Comparison of ENCODE assay signal across 22 mouse cellular contexts in genomic region chr10:75979432-75979831, GRCm38 (mm10). TPM values are rescaled to one million over a fixed set of nuclear protein-coding genes. Genes with fewer than 3 reads are reported as not detected.
DNase-seq lines count a peak whose midpoint lies in the region; ATAC-seq lines count a peak whose summit lies in the region.
"Had no signal": no experiment of that assay in that cellular context is flagged by ENCODE, and none has a peak within 500 bp of the region (broad histone marks: within the 10 kb centered on the region; RNA-seq: fewer than 3 reads in every experiment).

No protein-coding gene starts in this region.

- H3K9me3 ChIP-seq in forebrain, embryonic 14.5 days (replicated peaks; ENCODE audit: control insufficient read depth, low read length): no peaks in the 10 kb centered on the region
- no peaks in the 10 kb centered on the region for H3K9me3 ChIP-seq in forebrain, embryonic 10.5 days
- no peaks in the 10 kb centered on the region for H3K9me3 ChIP-seq in midbrain, embryonic 11.5 days (ENCODE audit: control insufficient read depth, low read length)
- no peaks in the 10 kb centered on the region for H3K9me3 ChIP-seq in midbrain, embryonic 16.5 days (replicated peaks; ENCODE audit: control insufficient read depth, low read length, poor library complexity, severe bottlenecking)
- H3K9me3 ChIP-seq: embryonic facial prominence, embryonic 12.5 days; heart, embryonic 12.5 days; hindbrain, embryonic 10.5 days; intestine, embryonic 15.5 days had no signal

- no peak overlapping the region for H3K9ac ChIP-seq in forebrain, embryonic 14.5 days (ENCODE audit: low read length)
- no peak overlapping the region for H3K9ac ChIP-seq in midbrain, embryonic 11.5 days (ENCODE audit: low read length)
- no peak overlapping the region for H3K9ac ChIP-seq in midbrain, embryonic 16.5 days (ENCODE audit: low read depth, low read length)
- H3K9ac ChIP-seq: embryonic facial prominence, embryonic 12.5 days; heart, embryonic 12.5 days; hindbrain, embryonic 14.5 days; intestine, embryonic 15.5 days had no signal

- WGBS in forebrain, embryonic 14.5 days: 92% methylated on average over 3 of the region's 3 CpGs
- 82% methylated on average over 3 of the region's 3 CpGs for WGBS in forebrain, embryonic 10.5 days
- 89% methylated on average over 3 of the region's 3 CpGs for WGBS in midbrain, embryonic 11.5 days
- 91% methylated on average over 3 of the region's 3 CpGs for WGBS in midbrain, embryonic 16.5 days

- H3K4me1 ChIP-seq in forebrain, embryonic 14.5 days (ENCODE audit: control insufficient read depth, insufficient read depth, low read length): no peaks in the 10 kb centered on the region
- H3K4me1 ChIP-seq in forebrain, embryonic 10.5 days: peaks cover 5% of the 10 kb centered on the region
- no peaks in the 10 kb centered on the region for H3K4me1 ChIP-seq in midbrain, embryonic 11.5 days (ENCODE audit: control insufficient read depth, insufficient read depth, low read length)
- no peaks in the 10 kb centered on the region for H3K4me1 ChIP-seq in midbrain, embryonic 16.5 days (ENCODE audit: control insufficient read depth, insufficient read depth, low read length)
- H3K4me1 ChIP-seq: embryonic facial prominence, embryonic 12.5 days; heart, embryonic 12.5 days; intestine, embryonic 15.5 days had no signal

- no peaks in the 10 kb centered on the region for H3K36me3 ChIP-seq in forebrain, embryonic 14.5 days (ENCODE audit: control insufficient read depth, insufficient read depth, low read length)
- no peaks in the 10 kb centered on the region for H3K36me3 ChIP-seq in forebrain, embryonic 10.5 days (replicated peaks)
- no peaks in the 10 kb centered on the region for H3K36me3 ChIP-seq in midbrain, embryonic 11.5 days (ENCODE audit: control insufficient read depth, insufficient read depth, low read length)
- no peaks in the 10 kb centered on the region for H3K36me3 ChIP-seq in midbrain, embryonic 16.5 days (ENCODE audit: control insufficient read depth, insufficient read depth, low read length)
- H3K36me3 ChIP-seq: embryonic facial prominence, embryonic 12.5 days; heart, embryonic 12.5 days; hindbrain, embryonic 10.5 days; intestine, embryonic 15.5 days had no signal

- H3K4me3 ChIP-seq in forebrain, embryonic 14.5 days (ENCODE audit: low read depth, low read length): no peak overlapping the region
- no peak overlapping the region for H3K4me3 ChIP-seq in forebrain, embryonic 10.5 days
- H3K4me3 ChIP-seq in midbrain, embryonic 11.5 days (ENCODE audit: low read depth, low read length): no peak overlapping the region
- H3K4me3 ChIP-seq in midbrain, embryonic 16.5 days (ENCODE audit: low read depth, low read length): no peak overlapping the region
- H3K4me3 ChIP-seq: embryonic facial prominence, embryonic 12.5 days; heart, adult 2 months; heart, embryonic 12.5 days; hindbrain, embryonic 10.5 days; intestine, embryonic 15.5 days had no signal

- ATAC-seq in forebrain, embryonic 14.5 days: peak; percentile 40; the same call in 1 of the 2 replicates
- ATAC-seq in midbrain, embryonic 11.5 days (ENCODE audit: low FRiP score): no peak
- no peak for ATAC-seq in midbrain, embryonic 16.5 days
- ATAC-seq: activated CD4-positive, CD25-positive, alpha-beta regulatory T cell, adult 4 months; intestine, embryonic 15.5 days had no signal

- no peaks in the 10 kb centered on the region for H3K27me3 ChIP-seq in forebrain, embryonic 14.5 days (replicated peaks; ENCODE audit: control insufficient read depth, insufficient read depth, low read length)
- H3K27me3 ChIP-seq in forebrain, embryonic 10.5 days (ENCODE audit: poor library complexity, severe bottlenecking): no peaks in the 10 kb centered on the region
- H3K27me3 ChIP-seq in midbrain, embryonic 11.5 days (ENCODE audit: control insufficient read depth, insufficient read depth, low read length): no peaks in the 10 kb centered on the region
- no peaks in the 10 kb centered on the region for H3K27me3 ChIP-seq in midbrain, embryonic 16.5 days (ENCODE audit: control insufficient read depth, insufficient read depth, low read depth, low read length)
- H3K27me3 ChIP-seq: embryonic facial prominence, embryonic 12.5 days; heart, embryonic 12.5 days; intestine, embryonic 15.5 days had no signal

- no peak overlapping the region for H3K4me2 ChIP-seq in forebrain, embryonic 14.5 days (ENCODE audit: low read length)
- H3K4me2 ChIP-seq in midbrain, embryonic 11.5 days: no peak overlapping the region
- no peak overlapping the region for H3K4me2 ChIP-seq in midbrain, embryonic 16.5 days (ENCODE audit: low read length)
- H3K4me2 ChIP-seq: embryonic facial prominence, embryonic 12.5 days; heart, embryonic 12.5 days; hindbrain, embryonic 14.5 days; intestine, embryonic 15.5 days had no signal

- peak; percentile 70 for DNase-seq in forebrain, embryonic 14.5 days (ENCODE audit: low spot score)
- DNase-seq in forebrain, embryonic 10.5 days (ENCODE audit: extremely low spot score, low spot score): no peak
- peak; percentile 54 for DNase-seq in midbrain, embryonic 11.5 days (ENCODE audit: low spot score, missing footprints)
- peak; percentile 18 for DNase-seq in testis, postnatal 10 days (ENCODE audit: low spot score)
- DNase-seq in testis, postnatal 14 days (ENCODE audit: low spot score): no peak
- peak; percentile 18 for DNase-seq in telencephalon, adult 2 months (ENCODE audit: low read depth, low spot score)
- DNase-seq in T-cell, adult 2 months (ENCODE audit: low spot score): no peak
- DNase-seq: adrenal gland, postnatal 25 days; cerebellum, adult 11-12 months; cerebellum, adult 9-10 months; cerebellum, postnatal 25 days; gastrocnemius, postnatal 36 days; heart, adult 2 months had no signal

- no peak overlapping the region for H3K27ac ChIP-seq in forebrain, embryonic 14.5 days (ENCODE audit: low read depth, low read length)
- no peak overlapping the region for H3K27ac ChIP-seq in forebrain, embryonic 10.5 days
- no peak overlapping the region for H3K27ac ChIP-seq in midbrain, embryonic 11.5 days (ENCODE audit: low read depth, low read length)
- no peak overlapping the region for H3K27ac ChIP-seq in midbrain, embryonic 16.5 days (ENCODE audit: low read length)
- H3K27ac ChIP-seq: embryonic facial prominence, embryonic 12.5 days; heart, adult 2 months; hindbrain, embryonic 10.5 days; hindbrain, embryonic 14.5 days; intestine, embryonic 15.5 days had no signal

RNA-seq across cellular contexts. Expression of gene Gm5134, which starts 25.1 kb away (rescaled TPM):
- not detected in 2 replicates for polyA plus RNA-seq in forebrain, embryonic 14.5 days (2014; fragmentation: Nextera tagmentation; extraction: Ambion mirVana)
- 0.12 and 0.19 TPM in 2 replicates for polyA plus RNA-seq in forebrain, embryonic 10.5 days (2016; fragmentation: Nextera tagmentation; extraction: Ambion mirVana)
- 0.06 and 0.11 TPM in 2 replicates for polyA plus RNA-seq in midbrain, embryonic 11.5 days (2014; fragmentation: Nextera tagmentation; extraction: Ambion mirVana)
- not detected in 2 replicates for polyA plus RNA-seq in midbrain, embryonic 16.5 days (2015; fragmentation: Nextera tagmentation; extraction: Ambion mirVana)
- polyA plus RNA-seq: C2C12; embryonic facial prominence, embryonic 12.5 days; heart, adult 2 months; heart, embryonic 12.5 days; hindbrain, embryonic 10.5 days; hindbrain, embryonic 14.5 days; intestine, embryonic 15.5 days had no signal

RNA-seq across cellular contexts. Expression of gene Vpreb3, which starts 36.6 kb away (rescaled TPM):
- polyA plus RNA-seq in forebrain, embryonic 14.5 days (2014; fragmentation: Nextera tagmentation; extraction: Ambion mirVana): 0.63 TPM in 1 of 2 replicates, not detected in the other
- 0.48 and 0.63 TPM in 2 replicates for polyA plus RNA-seq in forebrain, embryonic 10.5 days (2016; fragmentation: Nextera tagmentation; extraction: Ambion mirVana)
- polyA plus RNA-seq in midbrain, embryonic 11.5 days (2014; fragmentation: Nextera tagmentation; extraction: Ambion mirVana): 0.47 and 0.70 TPM in 2 replicates
- 0.84 and 1.5 TPM in 2 replicates for polyA plus RNA-seq in midbrain, embryonic 16.5 days (2015; fragmentation: Nextera tagmentation; extraction: Ambion mirVana)
- polyA plus RNA-seq: cortical plate, adult 2 months had no signal

RNA-seq across cellular contexts. Expression of gene Gm867, which starts 39.0 kb away (rescaled TPM):
- not detected in 2 replicates for polyA plus RNA-seq in forebrain, embryonic 14.5 days (2014; fragmentation: Nextera tagmentation; extraction: Ambion mirVana)
- polyA plus RNA-seq in forebrain, embryonic 10.5 days (2016; fragmentation: Nextera tagmentation; extraction: Ambion mirVana): 0.26 TPM in 1 of 2 replicates, not detected in the other
- 0.48 and 1.5 TPM in 2 replicates for polyA plus RNA-seq in midbrain, embryonic 11.5 days (2014; fragmentation: Nextera tagmentation; extraction: Ambion mirVana)
- polyA plus RNA-seq in midbrain, embryonic 16.5 days (2015; fragmentation: Nextera tagmentation; extraction: Ambion mirVana): 0.92 and 1.0 TPM in 2 replicates
- polyA plus RNA-seq: activated CD4-positive, CD25-positive, alpha-beta regulatory T cell, adult 4 months had no signal

RNA-seq across cellular contexts. Expression of gene Mmp11, which starts 43.1 kb away (rescaled TPM):
- polyA plus RNA-seq in forebrain, embryonic 14.5 days (2014; fragmentation: Nextera tagmentation; extraction: Ambion mirVana): 19.4 and 25.1 TPM in 2 replicates
- polyA plus RNA-seq in forebrain, embryonic 10.5 days (2016; fragmentation: Nextera tagmentation; extraction: Ambion mirVana): 22.5 and 24.6 TPM in 2 replicates
- polyA plus RNA-seq in midbrain, embryonic 11.5 days (2014; fragmentation: Nextera tagmentation; extraction: Ambion mirVana): 33.6 and 34.6 TPM in 2 replicates
- polyA plus RNA-seq in midbrain, embryonic 16.5 days (2015; fragmentation: Nextera tagmentation; extraction: Ambion mirVana): 13.3 and 14.6 TPM in 2 replicates

RNA-seq across cellular contexts. Expression of gene Chchd10, which starts 46.5 kb away (rescaled TPM):
- 32.7 TPM in 2 replicates for polyA plus RNA-seq in forebrain, embryonic 14.5 days (2014; fragmentation: Nextera tagmentation; extraction: Ambion mirVana)
- polyA plus RNA-seq in forebrain, embryonic 10.5 days (2016; fragmentation: Nextera tagmentation; extraction: Ambion mirVana): 8.8 and 10.7 TPM in 2 replicates
- 5.5 and 6.4 TPM in 2 replicates for polyA plus RNA-seq in midbrain, embryonic 11.5 days (2014; fragmentation: Nextera tagmentation; extraction: Ambion mirVana)
- 72.1 and 93.2 TPM in 2 replicates for polyA plus RNA-seq in midbrain, embryonic 16.5 days (2015; fragmentation: Nextera tagmentation; extraction: Ambion mirVana)

Comparison
In these comparisons a context has a peak if more than half of its experiments do, and no peak if none do; other contexts are left out.
1. DNase-seq: peak in forebrain, embryonic 14.5 days (single experiment), midbrain, embryonic 11.5 days (single experiment), testis, postnatal 10 days (single experiment) and telencephalon, adult 2 months (single experiment); none in forebrain, embryonic 10.5 days (single experiment), testis, postnatal 14 days (single experiment) and T-cell, adult 2 months (single experiment).